Mouse (Mus musculus) common myeloid progenitor, adult 5-6 weeks (primary cell): ENCODE results near the gene Lin52. TPM values are rescaled to one million over a fixed set of nuclear protein-coding genes. Genes with fewer than 3 reads are reported as not detected.

Experiments
- ATAC-seq: replicated peaks from 2 replicates; pipeline ENCODE4 v1.8.0; 2016; ENCODE audit warnings: low read depth, mild to moderate bottlenecking, moderate TSS enrichment, inconsistent platforms; ENCODE audit not compliant: poor library complexity, severe bottlenecking
- total RNA-seq: library from RNA; stranded (forward); fragments of 200-1000, 187-1606 nt; gene quantifications from 2 replicates; pipeline ENCODE4 v1.2.3, GENCODE M21; 2017

Gene Lin52
- 15.2 and 19.7 TPM in 2 replicates for total RNA-seq

GRCm38 (mm10) chr12:84450718-84451646 is at the start of gene Lin52, which contains the start of gene Aldh6a1:
Gene Lin52, plus strand, starts transcription at chr12:84451422.
Gene Aldh6a1, minus strand, starts transcription at chr12:84451004.
- peak; percentile 89 for ATAC-seq

- no peak for ATAC-seq
Observed at GRCm38 (mm10) chr12:84402923-84403322, 48.3 kb upstream of the Lin52 start.

GRCm38 (mm10) chr12:84404541-84404940 is 46.7 kb upstream of the Lin52 start:
- no peak for ATAC-seq

GRCm38 (mm10) chr12:84407259-84407658 is 44.0 kb upstream of the Lin52 start:
- no peak for ATAC-seq

- ATAC-seq = peak; percentile 49
Observed at GRCm38 (mm10) chr12:84407874-84408818, 43.1 kb upstream of the Lin52 start.

GRCm38 (mm10) chr12:84408819-84409507 is 42.3 kb upstream of the Lin52 start, which contains the start of the genes Entpd5 and Bbof1:
Gene Entpd5, minus strand, starts transcription at chr12:84409029.
Gene Bbof1, plus strand, starts transcription at chr12:84409071.
- peak; percentile 87 for ATAC-seq

GRCm38 (mm10) chr12:84416834-84417604 is 34.2 kb upstream of the Lin52 start, which contains the start of gene Rnf113a2:
Gene Rnf113a2, plus strand, starts transcription at chr12:84417196.
- peak; percentile 98 for ATAC-seq

- no peak for ATAC-seq
Observed at GRCm38 (mm10) chr12:84417605-84417922, 33.7 kb upstream of the Lin52 start.

- no peak for ATAC-seq
Observed at GRCm38 (mm10) chr12:84423990-84424389, 27.2 kb upstream of the Lin52 start.

GRCm38 (mm10) chr12:84429825-84430224 is 21.4 kb upstream of the Lin52 start:
- no peak for ATAC-seq

- no peak for ATAC-seq
Observed at GRCm38 (mm10) chr12:84438697-84439096, 12.5 kb upstream of the Lin52 start.

GRCm38 (mm10) chr12:84442526-84442925 is 8.7 kb upstream of the Lin52 start:
- ATAC-seq = no peak

- ATAC-seq = no peak
Observed at GRCm38 (mm10) chr12:84447386-84447785, 3.8 kb upstream of the Lin52 start.

GRCm38 (mm10) chr12:84448181-84448580 is 3.0 kb upstream of the Lin52 start:
- no peak for ATAC-seq

- ATAC-seq = no peak
Observed at GRCm38 (mm10) chr12:84449887-84450286, 1.3 kb upstream of the Lin52 start.

- ATAC-seq = peak; percentile 2; the same call in 1 of the 2 replicates
Observed at GRCm38 (mm10) chr12:84450351-84450717, 888 bp upstream of the Lin52 start.

- no peak for ATAC-seq
Observed at GRCm38 (mm10) chr12:84451801-84452200, 579 bp downstream of the Lin52 start.

GRCm38 (mm10) chr12:84456911-84457310 is 5.7 kb downstream of the Lin52 start:
- ATAC-seq = no peak

- no peak for ATAC-seq
Observed at GRCm38 (mm10) chr12:84459845-84460244, 8.6 kb downstream of the Lin52 start.
